Mouse (Mus musculus) heart, embryonic 14.5 days (tissue): ENCODE measurements around the gene Dgkg. TPM values are rescaled to one million over a fixed set of nuclear protein-coding genes. Genes with fewer than 3 reads are reported as not detected.

Source experiments
- ATAC-seq: fragments of 200-750 bp; cut with Nextera tagmentation; 2 replicates; pipeline ENCODE4 v1.8.0; 2017; ENCODE audit warnings: low read depth, moderate TSS enrichment; ENCODE audit not compliant: insufficient number of reproducible peaks, insufficient read depth, low FRiP score
- H3K27ac ChIP-seq, 2 experiments: fragments of 200-500 bp in 1 of 2; fragments of 300-500 bp in 1 of 2; sonication (generic) in 1 of 2; replicated peaks in 1 of 2; 2 replicates each; pipeline ENCODE4 v1.5.1; 2012 to 2014; ENCODE audit warnings: low read depth in 2 of 2, low read length in 2 of 2, control low read depth in 1 of 2, mild to moderate bottlenecking in 1 of 2, mixed read lengths in 1 of 2; ENCODE audit not compliant: control insufficient read depth in 1 of 2, insufficient read depth in 1 of 2
- H3K27me3 ChIP-seq: fragments of 300-500 bp; sonication (generic); 2 replicates; pipeline ENCODE4 v1.6.1; 2014; ENCODE audit warnings: mild to moderate bottlenecking, low read length, control low read depth; ENCODE audit not compliant: control insufficient read depth, insufficient read depth
- H3K36me3 ChIP-seq: fragments of 300-500 bp; sonication (generic); 2 replicates; pipeline ENCODE4 v1.6.1; 2014; ENCODE audit warnings: mild to moderate bottlenecking, control low read depth, low read length, mixed read lengths; ENCODE audit not compliant: control insufficient read depth, insufficient read depth
- H3K4me1 ChIP-seq, 2 experiments: fragments of 200-500 bp in 1 of 2; fragments of 300-500 bp in 1 of 2; sonication (generic) in 1 of 2; 2 replicates each; pipeline ENCODE4 v1.6.1; 2012 to 2014; ENCODE audit warnings: low read length in 2 of 2, control low read depth in 1 of 2, mixed read lengths in 1 of 2; ENCODE audit not compliant: control insufficient read depth in 2 of 2, insufficient read depth in 2 of 2
- H3K4me2 ChIP-seq: fragments of 300-500 bp; sonication (generic); 2 replicates; pipeline ENCODE4 v1.6.1; 2014; ENCODE audit warnings: mild to moderate bottlenecking, low read length
- H3K4me3 ChIP-seq, 2 experiments: fragments of 200-500 bp in 1 of 2; fragments of 300-500 bp in 1 of 2; sonication (generic) in 1 of 2; 2 replicates each; pipeline ENCODE4 v1.5.1; 2012 to 2014; ENCODE audit warnings: low read length in 2 of 2, mild to moderate bottlenecking in 2 of 2, control low read depth in 1 of 2, low read depth in 1 of 2, moderate library complexity in 1 of 2; ENCODE audit not compliant: control insufficient read depth in 1 of 2, insufficient read depth in 1 of 2
- H3K9ac ChIP-seq: fragments of 300-500 bp; sonication (generic); 2 replicates; pipeline ENCODE4 v1.6.1; 2014; ENCODE audit warnings: mild to moderate bottlenecking, low read length
- H3K9me3 ChIP-seq: fragments of 300-500 bp; sonication (generic); 2 replicates; pipeline ENCODE4 v1.6.1; 2016; ENCODE audit warnings: low read length, control low read depth; ENCODE audit not compliant: control insufficient read depth
- WGBS: fragments of 180-500 bp; shearing (Covaris S2); extraction: QIAGEN DNeasy Blood & Tissue Kit; methylation state at CpG from one replicate; pipeline ENCODE4 v1.1.7; 2014; 5-methylcytosine and 5-hydroxymethylcytosine counted together
- polyA plus RNA-seq: library from polyadenylated mRNA; unstranded; fragments of >200 nt; fragmentation: Nextera tagmentation; extraction: Ambion mirVana; gene quantifications from 2 replicates; pipeline ENCODE4 v1.2.1, GENCODE M21; 2014

Gene Dgkg
- polyA plus RNA-seq, 1 experiment from 2014 or later = 0.42 TPM

DNA sequence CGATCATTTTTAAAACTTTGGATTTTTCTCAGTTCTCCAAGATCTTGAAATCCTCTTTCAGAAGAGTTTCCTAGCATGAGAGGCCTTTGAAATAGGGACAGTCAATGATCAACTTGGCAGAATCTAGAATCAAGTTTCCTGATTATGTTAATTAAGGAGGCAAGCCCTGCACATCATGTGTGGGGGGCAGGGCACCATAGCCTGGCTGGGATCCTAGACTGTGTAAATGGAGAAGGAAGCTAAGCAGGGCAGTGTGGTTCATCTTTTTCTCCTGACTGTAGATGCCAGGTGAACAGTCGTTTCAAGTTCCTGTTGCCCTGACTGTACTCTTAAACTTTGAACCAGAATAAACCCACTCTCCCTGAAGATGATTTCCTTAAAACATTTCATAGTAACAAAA is 185.3 kb downstream of the Dgkg start:
- Histone ChIP-seq H3K27me3 (no peaks in the 10 kb centered on the region), H3K9ac (no peak overlapping the region), H3K27ac (no peak overlapping the region), H3K4me3 (no peak overlapping the region), H3K4me1 (peaks cover 5 to 9% of the 10 kb centered on the region in 2 experiments), H3K36me3 (no peaks in the 10 kb centered on the region), H3K9me3 (peaks cover 7% of the 10 kb centered on the region; the same call in 1 of the 2 replicates), H3K4me2 (no peak overlapping the region)
- WGBS = 78% methylated on average over 2 of the region's 2 CpGs
- ATAC-seq = no peak

DNA sequence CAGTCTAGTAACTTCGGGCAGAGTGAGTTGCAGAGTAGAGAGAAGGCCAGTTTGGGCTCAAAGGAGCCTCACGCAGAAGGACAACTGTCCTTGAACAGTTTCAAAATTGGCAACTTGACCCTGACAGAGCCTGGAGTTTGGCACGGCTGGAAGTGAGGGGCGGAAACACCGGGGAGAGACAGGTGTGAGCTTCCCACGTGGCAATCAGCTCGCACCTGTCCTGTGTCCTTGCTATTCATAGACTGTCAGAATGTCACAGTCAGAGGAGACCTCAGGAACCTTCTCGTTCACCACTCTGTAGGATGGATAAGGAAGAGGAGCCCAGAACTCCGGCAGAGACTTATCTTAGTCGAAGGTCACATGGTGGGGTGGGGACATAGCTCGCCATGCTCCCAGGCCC is 187.6 kb downstream of the Dgkg start:
- Histone ChIP-seq H3K27me3 (no peaks in the 10 kb centered on the region), H3K36me3 (no peaks in the 10 kb centered on the region), H3K27ac (no peak overlapping the region), H3K4me2 (no peak overlapping the region), H3K9me3 (peaks cover 7% of the 10 kb centered on the region; the same call in 1 of the 2 replicates), H3K9ac (no peak overlapping the region), H3K4me1 (peaks cover 5 to 7% of the 10 kb centered on the region in 2 experiments), H3K4me3 (no peak overlapping the region)
- 40% methylated on average over 11 of the region's 11 CpGs for WGBS
- ATAC-seq = no peak

DNA sequence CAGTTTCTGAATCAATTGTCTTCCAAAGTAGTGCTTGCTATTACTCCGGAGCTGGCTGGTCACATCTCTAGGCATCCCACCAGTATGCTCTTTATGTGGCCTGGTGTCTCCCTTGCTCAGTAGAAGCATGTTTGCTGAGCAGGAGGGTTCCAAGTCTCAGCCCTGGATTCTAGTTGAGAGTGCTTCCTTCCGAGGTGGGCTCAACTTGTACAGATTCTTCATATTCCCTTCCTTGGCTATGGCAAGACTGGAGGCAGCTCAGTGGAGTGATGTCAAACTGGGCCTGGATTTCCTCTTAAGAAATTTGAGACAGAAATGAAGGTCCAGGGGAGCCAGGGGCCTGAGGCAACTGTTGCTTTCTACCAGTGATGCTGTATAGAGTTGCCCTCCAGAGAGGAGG is 189.9 kb downstream of the Dgkg start:
- H3K4me3 ChIP-seq = no peak overlapping the region
- H3K27me3 ChIP-seq = no peaks in the 10 kb centered on the region
- H3K9ac ChIP-seq = no peak overlapping the region
- H3K4me2 ChIP-seq = no peak overlapping the region
- WGBS = 90% methylated on average over 2 of the region's 2 CpGs
- H3K36me3 ChIP-seq = no peaks in the 10 kb centered on the region
- ATAC-seq = no peak
- H3K9me3 ChIP-seq = no peaks in the 10 kb centered on the region
- H3K27ac ChIP-seq = no peak overlapping the region
- peaks cover 5 to 7% of the 10 kb centered on the region in 2 experiments for H3K4me1 ChIP-seq

DNA sequence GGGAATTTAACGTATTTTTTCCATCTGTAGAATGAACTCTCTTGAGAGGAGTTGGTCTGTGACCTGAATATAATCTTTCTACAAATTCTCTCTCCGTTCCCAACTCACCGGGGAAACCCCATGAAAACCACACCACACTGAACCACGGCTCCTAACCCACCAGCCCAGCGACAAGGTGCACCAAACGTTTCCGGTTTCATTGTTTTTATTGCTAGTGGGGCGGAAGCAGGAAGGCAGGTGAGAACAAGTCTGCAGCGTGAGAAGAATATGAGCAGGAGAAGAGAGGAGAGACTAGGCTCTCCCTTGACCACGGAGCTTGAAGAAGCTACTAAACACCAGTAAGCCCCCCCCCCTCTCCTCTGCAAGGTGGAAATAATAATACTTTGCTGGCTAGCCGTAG is 190.6 kb downstream of the Dgkg start:
- H3K9ac ChIP-seq = no peak overlapping the region
- no peak overlapping the region for H3K4me3 ChIP-seq
- no peak for ATAC-seq
- H3K27me3 ChIP-seq = no peaks in the 10 kb centered on the region
- no peak overlapping the region for H3K27ac ChIP-seq
- peaks cover 8 to 12% of the 10 kb centered on the region in 2 experiments for H3K4me1 ChIP-seq
- 86% methylated on average over 11 of the region's 11 CpGs for WGBS
- no peaks in the 10 kb centered on the region for H3K9me3 ChIP-seq
- no peaks in the 10 kb centered on the region for H3K36me3 ChIP-seq
- no peak overlapping the region for H3K4me2 ChIP-seq

DNA sequence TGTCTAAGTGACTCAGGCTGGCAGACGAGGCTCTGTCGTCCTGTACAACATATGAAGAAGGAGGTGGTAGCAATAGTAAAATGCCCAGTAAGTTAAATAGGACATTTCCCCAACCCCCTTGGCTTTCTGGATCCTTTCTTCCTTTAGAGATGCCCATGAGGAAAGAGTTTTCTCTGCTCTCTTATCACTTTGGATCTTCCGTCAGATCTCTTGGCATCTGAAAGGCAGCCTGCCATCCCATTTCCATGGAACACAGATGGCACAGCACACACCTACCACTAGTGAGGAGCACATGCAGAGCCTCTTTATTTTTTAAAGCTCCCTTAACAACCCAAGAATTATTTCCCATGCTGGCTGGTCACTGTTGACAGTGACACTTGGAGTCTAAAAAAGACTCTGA is 194.8 kb downstream of the Dgkg start:
- 0 out of 2 replicates have a peak overlapping the region, but pooled peaks have one; percentile 13 for H3K4me2 ChIP-seq
- H3K27ac ChIP-seq = no peak overlapping the region
- WGBS = 73% methylated on average over 3 of the region's 3 CpGs
- peaks cover 3 to 5% of the 10 kb centered on the region in 2 experiments; a peak in 1 of 4 replicates for H3K4me1 ChIP-seq
- ATAC-seq = no peak
- H3K36me3 ChIP-seq = no peaks in the 10 kb centered on the region
- no peaks in the 10 kb centered on the region for H3K27me3 ChIP-seq
- H3K4me3 ChIP-seq = no peak overlapping the region
- no peak overlapping the region for H3K9ac ChIP-seq
- H3K9me3 ChIP-seq = no peaks in the 10 kb centered on the region

DNA sequence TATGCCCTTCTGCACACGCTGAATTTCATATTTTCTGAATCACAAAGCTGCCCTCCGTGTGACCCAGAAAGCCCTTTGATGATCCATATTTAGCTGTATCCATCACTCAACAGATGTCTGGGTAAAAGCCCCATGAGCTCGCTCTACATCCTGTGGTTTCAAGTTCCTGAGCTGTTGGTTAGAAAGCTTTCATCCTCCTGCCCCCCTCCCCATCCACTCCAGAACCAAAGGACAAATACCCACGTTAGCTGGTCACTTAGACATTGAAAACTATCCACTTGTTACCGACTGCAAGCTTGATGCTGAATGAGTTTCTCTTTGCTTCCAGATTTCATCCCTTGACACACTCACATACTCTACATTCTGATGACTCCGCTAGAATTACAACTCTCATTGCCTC is 195.3 kb downstream of the Dgkg start:
- H3K27ac ChIP-seq = no peak overlapping the region
- no peak for ATAC-seq
- H3K4me2 ChIP-seq = 0 out of 2 replicates have a peak overlapping the region, but pooled peaks have one; percentile 13
- no peaks in the 10 kb centered on the region for H3K36me3 ChIP-seq
- no peaks in the 10 kb centered on the region for H3K27me3 ChIP-seq
- H3K4me1 ChIP-seq = peaks cover 3 to 5% of the 10 kb centered on the region in 2 experiments; a peak in 1 of 4 replicates
- WGBS = 37% methylated on average over 6 of the region's 6 CpGs
- no peak overlapping the region for H3K9ac ChIP-seq
- H3K9me3 ChIP-seq = no peaks in the 10 kb centered on the region
- no peak overlapping the region for H3K4me3 ChIP-seq

DNA sequence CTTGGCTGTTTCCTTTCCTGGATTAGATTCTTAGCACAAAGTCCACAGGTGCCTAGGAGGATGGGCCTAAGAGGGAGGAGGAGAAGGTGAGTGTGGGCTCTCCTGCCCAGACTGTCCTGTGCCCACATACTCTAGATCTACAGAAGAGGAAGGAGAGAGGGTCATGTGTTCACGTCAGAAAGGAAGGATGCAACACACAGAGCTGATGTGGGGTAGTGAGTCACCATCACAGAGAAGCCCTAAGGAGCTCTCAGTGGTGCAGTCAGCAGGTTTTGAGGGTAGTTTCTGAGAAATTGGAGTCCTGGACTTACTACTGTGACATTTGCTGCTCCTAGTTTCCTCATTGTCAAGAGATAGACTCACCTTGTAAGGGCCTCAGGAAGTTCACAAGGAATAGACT is 196.1 kb downstream of the Dgkg start:
- Histone ChIP-seq H3K4me2 (no peak overlapping the region), H3K9ac (no peak overlapping the region), H3K9me3 (no peaks in the 10 kb centered on the region), H3K4me1 (peaks cover 3 to 5% of the 10 kb centered on the region in 2 experiments; a peak in 1 of 4 replicates), H3K27me3 (no peaks in the 10 kb centered on the region), H3K36me3 (no peaks in the 10 kb centered on the region), H3K27ac (no peak overlapping the region), H3K4me3 (no peak overlapping the region)
- 67% methylated on average over 1 of the region's 1 CpGs for WGBS
- ATAC-seq = no peak

DNA sequence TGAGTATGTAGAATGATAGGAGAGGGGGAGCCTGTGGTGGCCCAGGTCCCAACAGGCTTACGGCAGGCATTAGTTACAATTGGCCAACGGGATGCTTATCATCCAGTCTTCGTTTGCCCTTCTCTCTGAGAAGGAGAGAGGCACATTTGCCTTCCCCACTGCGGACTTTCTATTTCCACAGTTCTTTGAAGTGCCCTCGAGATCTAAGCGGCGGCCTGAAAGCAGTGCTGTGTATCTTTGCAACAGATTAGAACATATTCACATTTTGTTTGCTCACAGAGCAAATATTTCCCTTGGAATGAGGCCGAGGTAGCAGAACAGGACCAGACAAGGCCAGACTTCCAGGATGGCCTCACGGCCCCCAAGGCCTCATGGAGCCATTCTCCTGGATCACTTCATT is 204.9 kb downstream of the Dgkg start:
- 49% methylated on average over 9 of the region's 9 CpGs for WGBS
- Histone ChIP-seq H3K4me1 (peaks cover 13 to 20% of the 10 kb centered on the region in 2 experiments), H3K27ac (0 out of 4 replicates have a peak overlapping the region, but pooled peaks of 1 of the 2 experiments have one; percentile 28)

More for the DNA sequence above, 204.9 kb downstream of the Dgkg start:
- Histone ChIP-seq H3K27me3 (no peaks in the 10 kb centered on the region), H3K9ac (no peak overlapping the region), H3K9me3 (no peaks in the 10 kb centered on the region), H3K4me2 (no peak overlapping the region), H3K4me3 (no peak overlapping the region), H3K36me3 (no peaks in the 10 kb centered on the region)
- ATAC-seq = no peak
